Mouse (Mus musculus): ENCODE results near the gene Cse1l. TPM values are rescaled to one million over a fixed set of nuclear protein-coding genes. Genes with fewer than 3 reads are reported as not detected.

Gene Cse1l
- polyA plus RNA-seq, 1 experiment from 2014 or later, result 107 TPM

DNA sequence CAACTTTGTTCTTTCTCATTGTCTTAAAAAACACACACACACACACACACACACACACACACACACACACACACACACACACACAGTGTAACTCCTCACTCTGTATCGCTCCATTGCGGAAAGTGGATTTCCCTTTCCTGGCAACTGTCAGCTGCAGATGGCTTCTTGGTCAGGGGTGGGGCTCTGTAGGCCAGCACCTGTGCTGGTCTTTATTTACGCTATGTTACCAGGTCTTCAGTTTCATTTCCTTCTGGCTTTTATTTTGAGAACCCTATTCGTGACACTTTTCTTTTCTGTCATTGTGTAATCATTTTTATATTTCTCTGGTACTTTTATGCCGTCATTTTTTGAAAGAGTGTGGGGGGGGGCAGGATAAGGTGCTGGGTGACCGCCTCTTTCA lies 30.3 kb upstream of the Cse1l start:
- Histone ChIP-seq H3K27ac (ENCODE audit: low read length) (no peak overlapping the region), H3K4me1 (replicated peaks; ENCODE audit: control insufficient read depth, insufficient read depth, low read length) (no peaks in the 10 kb centered on the region), H3K9ac (replicated peaks; ENCODE audit: low read depth, low read length) (no peak overlapping the region), H3K27me3 (replicated peaks; ENCODE audit: control insufficient read depth, insufficient read depth, low read length) (no peaks in the 10 kb centered on the region), H3K4me3 (replicated peaks; ENCODE audit: low read length) (no peak overlapping the region), H3K36me3 (ENCODE audit: control insufficient read depth, insufficient read depth) (peaks cover 5% of the 10 kb centered on the region; the same call in 1 of the 2 replicates), H3K4me2 (ENCODE audit: low read length) (no peak overlapping the region), H3K9me3 (ENCODE audit: control insufficient read depth, low read length) (no peaks in the 10 kb centered on the region)
- no peak for ATAC-seq
- 90% methylated on average over 6 of the region's 6 CpGs for WGBS

DNA sequence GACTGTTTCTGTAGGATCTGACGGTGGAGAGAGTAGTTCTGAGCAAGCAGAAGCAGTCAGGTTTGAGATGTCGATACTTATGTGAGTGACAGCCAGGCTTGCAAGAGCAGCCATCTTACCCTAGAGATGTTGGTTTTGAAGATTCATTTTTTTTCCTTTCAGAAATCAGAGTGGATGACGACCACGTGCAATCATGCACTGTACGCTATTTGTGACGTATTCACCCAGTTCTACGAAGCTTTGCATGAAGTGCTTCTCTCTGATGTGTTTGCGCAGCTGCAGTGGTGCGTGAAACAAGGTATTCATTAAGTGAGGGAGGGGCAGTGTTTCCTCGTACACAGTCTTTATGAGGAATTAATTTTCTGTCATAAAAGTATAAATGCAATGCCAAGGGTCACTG lies 29.5 kb upstream of the Cse1l start:
- no peak for ATAC-seq
- Histone ChIP-seq H3K27ac (ENCODE audit: low read length) (no peak overlapping the region), H3K9me3 (ENCODE audit: control insufficient read depth, low read length) (no peaks in the 10 kb centered on the region), H3K9ac (replicated peaks; ENCODE audit: low read depth, low read length) (no peak overlapping the region), H3K36me3 (ENCODE audit: control insufficient read depth, insufficient read depth) (peaks cover 5% of the 10 kb centered on the region; the same call in 1 of the 2 replicates), H3K4me1 (replicated peaks; ENCODE audit: control insufficient read depth, insufficient read depth, low read length) (no peaks in the 10 kb centered on the region), H3K4me3 (replicated peaks; ENCODE audit: low read length) (no peak overlapping the region), H3K27me3 (replicated peaks; ENCODE audit: control insufficient read depth, insufficient read depth, low read length) (no peaks in the 10 kb centered on the region), H3K4me2 (ENCODE audit: low read length) (no peak overlapping the region)
- WGBS, result 80% methylated on average over 10 of the region's 10 CpGs

DNA sequence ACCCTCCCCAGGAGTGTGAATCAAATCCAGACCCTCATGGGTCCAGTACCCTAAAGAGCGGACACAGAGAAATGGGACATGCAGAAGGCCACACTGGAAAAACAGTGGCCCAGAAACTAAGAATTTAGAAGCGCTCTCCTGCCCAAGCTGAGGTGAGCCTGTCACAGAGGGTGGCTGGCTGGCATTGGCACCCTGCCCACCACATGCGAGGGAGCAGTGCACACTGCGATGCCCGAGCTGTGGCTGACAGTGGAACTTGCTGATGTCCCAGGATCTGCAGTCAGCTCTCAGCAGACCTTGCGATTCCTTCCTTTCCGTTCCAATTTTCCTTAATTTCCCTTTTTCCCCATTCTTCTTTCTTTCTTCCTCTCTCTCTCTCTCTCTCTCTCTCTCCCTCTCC lies 20.8 kb upstream of the Cse1l start:
- Histone ChIP-seq H3K36me3 (ENCODE audit: control insufficient read depth, insufficient read depth) (no peaks in the 10 kb centered on the region), H3K9ac (replicated peaks; ENCODE audit: low read depth, low read length) (no peak overlapping the region), H3K27ac (ENCODE audit: low read length) (no peak overlapping the region), H3K27me3 (replicated peaks; ENCODE audit: control insufficient read depth, insufficient read depth, low read length) (no peaks in the 10 kb centered on the region), H3K4me3 (replicated peaks; ENCODE audit: low read length) (no peak overlapping the region), H3K9me3 (ENCODE audit: control insufficient read depth, low read length) (no peaks in the 10 kb centered on the region), H3K4me1 (replicated peaks; ENCODE audit: control insufficient read depth, insufficient read depth, low read length) (peaks cover 5% of the 10 kb centered on the region; the same call in 1 of the 2 replicates), H3K4me2 (ENCODE audit: low read length) (no peak overlapping the region)
- 60% methylated on average over 7 of the region's 7 CpGs for WGBS
- no peak for ATAC-seq

DNA sequence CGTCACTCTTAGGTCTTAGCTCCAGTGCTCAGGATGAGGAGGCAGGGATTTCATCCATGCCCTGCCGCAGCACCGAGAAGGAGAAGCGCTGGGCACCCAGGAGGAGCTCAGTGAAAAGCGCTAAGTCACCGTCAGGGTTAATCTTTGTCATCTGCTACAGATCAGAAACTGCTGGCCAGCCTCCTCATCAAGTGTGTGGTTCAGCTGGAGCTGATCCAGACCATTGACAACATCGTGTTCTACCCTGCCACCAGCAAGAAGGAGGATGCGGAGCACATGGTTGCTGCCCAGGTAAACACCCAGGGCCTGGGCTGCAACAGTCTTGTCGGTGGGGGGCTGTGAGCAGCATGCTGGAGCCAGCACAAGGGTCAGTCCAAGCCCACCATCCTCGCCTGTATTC lies 20.2 kb upstream of the Cse1l start:
- H3K4me2 ChIP-seq (ENCODE audit: low read length), result no peak overlapping the region
- no peaks in the 10 kb centered on the region for H3K27me3 ChIP-seq (replicated peaks; ENCODE audit: control insufficient read depth, insufficient read depth, low read length)
- H3K9me3 ChIP-seq (ENCODE audit: control insufficient read depth, low read length), result no peaks in the 10 kb centered on the region
- H3K4me1 ChIP-seq (replicated peaks; ENCODE audit: control insufficient read depth, insufficient read depth, low read length), result peaks cover 5% of the 10 kb centered on the region; the same call in 1 of the 2 replicates
- H3K4me3 ChIP-seq (replicated peaks; ENCODE audit: low read length), result no peak overlapping the region
- ATAC-seq, result no peak
- no peak overlapping the region for H3K9ac ChIP-seq (replicated peaks; ENCODE audit: low read depth, low read length)
- no peak overlapping the region for H3K27ac ChIP-seq (ENCODE audit: low read length)
- H3K36me3 ChIP-seq (ENCODE audit: control insufficient read depth, insufficient read depth), result no peaks in the 10 kb centered on the region
- WGBS, result 76% methylated on average over 10 of the region's 10 CpGs

DNA sequence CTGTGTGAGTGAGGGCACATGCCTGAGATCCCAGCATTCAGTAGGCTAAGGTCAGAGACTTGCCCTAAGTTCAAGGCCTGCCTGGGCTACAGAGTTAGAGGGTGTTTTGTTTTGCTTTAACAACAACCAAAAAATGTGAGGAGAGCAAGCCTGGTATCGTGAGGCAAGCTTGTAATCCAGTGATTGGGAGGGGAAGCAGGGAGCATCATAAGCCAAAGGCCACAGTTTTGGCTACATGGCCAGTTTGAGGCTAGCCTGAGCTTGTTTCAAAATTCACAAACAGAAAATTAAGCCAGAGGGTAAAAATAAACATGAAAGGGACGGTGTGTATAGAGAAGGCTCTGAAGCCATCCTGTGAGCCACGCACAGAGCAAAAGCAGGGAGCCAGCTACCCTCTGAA lies 19.6 kb upstream of the Cse1l start:
- H3K9ac ChIP-seq (replicated peaks; ENCODE audit: low read depth, low read length), result no peak overlapping the region
- peaks cover 5% of the 10 kb centered on the region; the same call in 1 of the 2 replicates for H3K4me1 ChIP-seq (replicated peaks; ENCODE audit: control insufficient read depth, insufficient read depth, low read length)
- no peak overlapping the region for H3K4me2 ChIP-seq (ENCODE audit: low read length)
- H3K27me3 ChIP-seq (replicated peaks; ENCODE audit: control insufficient read depth, insufficient read depth, low read length), result no peaks in the 10 kb centered on the region
- H3K36me3 ChIP-seq (ENCODE audit: control insufficient read depth, insufficient read depth), result no peaks in the 10 kb centered on the region
- no peak overlapping the region for H3K27ac ChIP-seq (ENCODE audit: low read length)
- no peak overlapping the region for H3K4me3 ChIP-seq (replicated peaks; ENCODE audit: low read length)
- no peaks in the 10 kb centered on the region for H3K9me3 ChIP-seq (ENCODE audit: control insufficient read depth, low read length)
- ATAC-seq, result no peak
- 84% methylated on average over 3 of the region's 3 CpGs for WGBS

DNA sequence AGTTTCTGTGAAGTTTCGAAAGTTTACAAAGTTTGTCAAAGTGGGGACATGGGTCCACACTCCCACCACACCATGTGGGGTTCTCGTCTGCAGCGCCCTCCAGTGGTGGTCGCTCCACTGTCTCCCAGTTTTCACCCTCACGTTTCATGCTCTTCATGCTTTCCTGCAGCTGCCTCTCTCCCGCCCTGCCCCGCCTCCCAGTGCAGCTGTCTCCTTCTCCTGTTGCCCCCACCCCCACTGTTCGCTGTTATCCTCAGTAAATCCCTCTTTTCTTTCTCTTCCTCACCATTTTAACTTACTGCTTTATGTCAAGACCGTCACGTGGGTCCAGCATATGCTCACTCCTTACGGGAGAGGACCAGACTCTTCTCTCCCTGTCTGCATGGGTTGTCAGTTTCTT lies 18.0 kb upstream of the Cse1l start:
- no peaks in the 10 kb centered on the region for H3K27me3 ChIP-seq (replicated peaks; ENCODE audit: control insufficient read depth, insufficient read depth, low read length)
- H3K36me3 ChIP-seq (ENCODE audit: control insufficient read depth, insufficient read depth), result no peaks in the 10 kb centered on the region
- WGBS, result 20% methylated on average over 11 of the region's 11 CpGs
- H3K27ac ChIP-seq (ENCODE audit: low read length), result no peak overlapping the region
- H3K9me3 ChIP-seq (ENCODE audit: control insufficient read depth, low read length), result no peaks in the 10 kb centered on the region
- H3K9ac ChIP-seq (replicated peaks; ENCODE audit: low read depth, low read length), result no peak overlapping the region
- peaks cover 5% of the 10 kb centered on the region; the same call in 1 of the 2 replicates for H3K4me1 ChIP-seq (replicated peaks; ENCODE audit: control insufficient read depth, insufficient read depth, low read length)
- H3K4me3 ChIP-seq (replicated peaks; ENCODE audit: low read length), result no peak overlapping the region
- no peak for ATAC-seq
- no peak overlapping the region for H3K4me2 ChIP-seq (ENCODE audit: low read length)

DNA sequence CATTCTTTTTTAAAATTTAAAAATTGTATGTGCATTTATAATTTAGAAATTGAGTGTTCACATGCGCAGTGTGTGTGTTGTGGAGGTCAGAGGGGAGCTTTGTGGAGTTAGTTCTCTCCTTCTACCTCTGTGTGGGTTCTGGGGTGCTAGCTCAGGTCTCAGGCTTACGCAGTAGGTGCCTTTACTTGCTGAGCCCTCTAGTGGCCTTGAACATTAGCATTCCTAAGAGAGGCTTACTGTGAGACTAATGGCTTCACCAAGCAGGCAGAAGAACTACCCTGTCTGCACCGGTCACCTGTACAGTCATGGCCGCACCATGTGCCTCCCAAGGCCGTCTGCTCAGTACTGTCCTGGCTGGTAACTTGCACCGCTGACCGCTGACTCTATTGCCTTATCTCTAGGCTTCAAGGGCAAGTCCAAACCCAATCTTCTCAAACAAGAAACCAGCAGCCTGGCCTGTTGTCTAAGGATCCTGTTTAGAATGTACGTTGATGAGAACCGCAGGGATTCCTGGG lies 14.4 kb upstream of the Cse1l start:
- H3K27me3 ChIP-seq (replicated peaks; ENCODE audit: control insufficient read depth, insufficient read depth, low read length), result no peaks in the 10 kb centered on the region
- no peak for ATAC-seq
- no peak overlapping the region for H3K4me3 ChIP-seq (replicated peaks; ENCODE audit: low read length)
- H3K4me2 ChIP-seq (ENCODE audit: low read length), result no peak overlapping the region
- H3K9ac ChIP-seq (replicated peaks; ENCODE audit: low read depth, low read length), result no peak overlapping the region
- 74% methylated on average over 9 of the region's 9 CpGs for WGBS
- no peaks in the 10 kb centered on the region for H3K9me3 ChIP-seq (ENCODE audit: control insufficient read depth, low read length)
- no peaks in the 10 kb centered on the region for H3K36me3 ChIP-seq (ENCODE audit: control insufficient read depth, insufficient read depth)
- H3K27ac ChIP-seq (ENCODE audit: low read length), result no peak overlapping the region
- H3K4me1 ChIP-seq (replicated peaks; ENCODE audit: control insufficient read depth, insufficient read depth, low read length), result 0 out of 2 replicates have a peak, but pooled peaks cover 2% of the 10 kb centered on the region

DNA sequence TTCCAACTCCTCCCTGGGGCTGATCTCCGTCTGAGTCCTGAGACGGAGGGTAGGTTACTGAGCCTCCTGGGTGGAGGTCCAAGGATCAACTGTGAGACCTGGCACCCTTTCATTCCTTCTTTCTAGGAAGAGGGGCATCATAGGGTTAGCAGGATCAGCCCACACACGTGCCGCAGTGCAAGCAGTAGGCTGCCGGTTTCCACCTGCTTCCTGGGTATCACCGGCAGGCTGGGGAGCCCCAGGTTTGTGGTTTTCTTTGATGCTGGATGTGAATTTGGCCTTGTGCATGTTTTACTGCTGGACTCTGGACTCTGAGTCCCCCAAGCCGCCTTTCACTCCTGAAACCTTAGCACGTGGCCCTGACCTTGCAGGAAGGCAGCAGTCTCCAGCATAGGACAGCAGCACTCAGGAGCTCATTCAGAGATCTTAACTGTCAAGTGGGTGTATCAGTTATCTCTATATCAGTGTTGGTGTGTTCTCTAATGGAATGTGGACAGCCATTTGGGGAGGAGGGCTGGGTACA lies 13.6 kb upstream of the Cse1l start:
- no peak overlapping the region for H3K4me3 ChIP-seq (replicated peaks; ENCODE audit: low read length)
- ATAC-seq, result no peak
- H3K4me2 ChIP-seq (ENCODE audit: low read length), result no peak overlapping the region
- H3K9ac ChIP-seq (replicated peaks; ENCODE audit: low read depth, low read length), result no peak overlapping the region
- H3K4me1 ChIP-seq (replicated peaks; ENCODE audit: control insufficient read depth, insufficient read depth, low read length), result 0 out of 2 replicates have a peak, but pooled peaks cover 2% of the 10 kb centered on the region
- WGBS, result 95% methylated on average over 8 of the region's 8 CpGs
- H3K36me3 ChIP-seq (ENCODE audit: control insufficient read depth, insufficient read depth), result no peaks in the 10 kb centered on the region
- no peaks in the 10 kb centered on the region for H3K27me3 ChIP-seq (replicated peaks; ENCODE audit: control insufficient read depth, insufficient read depth, low read length)
- no peaks in the 10 kb centered on the region for H3K9me3 ChIP-seq (ENCODE audit: control insufficient read depth, low read length)
- H3K27ac ChIP-seq (ENCODE audit: low read length), result no peak overlapping the region

DNA sequence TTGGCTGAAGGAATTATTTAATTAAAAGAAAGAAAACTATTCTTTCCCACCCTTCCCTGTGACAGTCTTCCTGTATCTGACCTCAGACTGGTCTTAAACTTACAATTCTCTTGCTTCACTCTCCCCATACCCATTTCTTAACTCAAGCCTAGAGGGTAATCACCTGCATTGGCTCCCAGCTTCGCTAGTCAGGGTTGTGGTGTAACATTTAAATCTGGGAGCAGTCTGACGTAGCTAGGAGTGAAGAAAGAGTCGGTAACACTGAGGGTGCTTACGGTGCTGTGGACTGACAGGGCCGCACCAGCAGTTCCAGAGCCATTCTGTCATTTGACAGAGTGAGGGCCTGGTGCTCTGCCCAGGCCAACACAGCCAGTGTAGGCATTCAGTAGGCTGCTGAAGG lies 12.8 kb upstream of the Cse1l start:
- no peak for ATAC-seq
- Histone ChIP-seq H3K27me3 (replicated peaks; ENCODE audit: control insufficient read depth, insufficient read depth, low read length) (no peaks in the 10 kb centered on the region), H3K36me3 (ENCODE audit: control insufficient read depth, insufficient read depth) (no peaks in the 10 kb centered on the region), H3K9ac (replicated peaks; ENCODE audit: low read depth, low read length) (no peak overlapping the region), H3K4me2 (ENCODE audit: low read length) (no peak overlapping the region), H3K27ac (ENCODE audit: low read length) (no peak overlapping the region), H3K4me3 (replicated peaks; ENCODE audit: low read length) (no peak overlapping the region), H3K4me1 (replicated peaks; ENCODE audit: control insufficient read depth, insufficient read depth, low read length) (no peaks in the 10 kb centered on the region), H3K9me3 (ENCODE audit: control insufficient read depth, low read length) (no peaks in the 10 kb centered on the region)
- WGBS, result 96% methylated on average over 5 of the region's 5 CpGs

DNA sequence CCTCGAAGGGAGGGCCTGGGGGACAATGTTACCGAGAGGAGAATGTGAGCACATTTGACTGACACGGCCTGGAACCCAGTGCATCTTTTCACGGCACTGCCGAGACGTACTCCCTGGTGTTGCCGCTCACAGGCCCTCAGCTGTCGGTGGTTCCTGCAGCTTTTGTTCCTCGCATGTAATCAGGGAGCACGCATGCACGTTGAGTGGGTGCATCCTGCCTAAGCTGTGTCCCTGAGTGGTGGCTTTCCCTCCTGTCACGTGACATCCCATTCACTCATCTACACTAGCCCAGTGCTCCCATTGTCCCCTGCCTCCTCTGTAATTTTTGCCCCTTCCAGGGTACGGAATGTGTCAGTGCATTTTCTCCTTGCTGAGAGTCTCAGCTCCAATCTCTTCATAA lies 9.5 kb upstream of the Cse1l start:
- H3K4me3 ChIP-seq (replicated peaks; ENCODE audit: low read length), result no peak overlapping the region
- H3K4me1 ChIP-seq (replicated peaks; ENCODE audit: control insufficient read depth, insufficient read depth, low read length), result no peaks in the 10 kb centered on the region
- no peak overlapping the region for H3K9ac ChIP-seq (replicated peaks; ENCODE audit: low read depth, low read length)
- no peaks in the 10 kb centered on the region for H3K9me3 ChIP-seq (ENCODE audit: control insufficient read depth, low read length)
- no peak overlapping the region for H3K27ac ChIP-seq (ENCODE audit: low read length)
- H3K36me3 ChIP-seq (ENCODE audit: control insufficient read depth, insufficient read depth), result no peaks in the 10 kb centered on the region
- H3K4me2 ChIP-seq (ENCODE audit: low read length), result no peak overlapping the region
- H3K27me3 ChIP-seq (replicated peaks; ENCODE audit: control insufficient read depth, insufficient read depth, low read length), result no peaks in the 10 kb centered on the region
- ATAC-seq, result no peak
- WGBS, result 71% methylated on average over 13 of the region's 13 CpGs

Measured in forebrain, embryonic 16.5 days (tissue).